Mouse (Mus musculus) c-Kit-negative CD71-positive TER-119-positive erythroid progenitor cells, embryonic 14.5 days (primary cell): Measurements from ENCODE around the gene Olfr462.

ENCODE experiments used
- DNase-seq: peaks from one replicate; pipeline ENCODE4 v3.0.0-alpha.2; 2013; ENCODE audit warnings: low read depth, low spot score

The Olfr462 gene

DNA sequence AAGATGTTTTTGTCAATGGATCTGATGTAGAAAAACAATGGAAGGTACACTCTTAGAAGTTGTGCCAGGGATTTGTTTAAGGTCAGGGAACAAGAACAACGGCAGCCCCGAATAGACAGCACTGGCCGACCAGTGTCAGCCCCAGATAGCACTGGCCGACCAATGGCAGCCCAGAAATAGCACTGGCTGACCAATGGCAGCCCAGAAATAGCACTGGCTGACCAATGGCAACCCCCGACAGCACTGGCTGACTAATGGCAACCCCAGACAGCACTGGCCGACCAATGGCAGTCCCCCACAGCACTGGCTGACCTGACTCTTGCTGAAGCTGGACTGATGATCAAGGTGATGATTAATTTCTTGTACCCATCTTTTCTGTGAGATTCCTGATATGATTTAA is 44.2 kb downstream of the Olfr462 start:
- no peak for DNase-seq

GRCm38 (mm10) chr11:87846968-87847600 is 45.0 kb downstream of the Olfr462 start:
- no peak for DNase-seq

DNA sequence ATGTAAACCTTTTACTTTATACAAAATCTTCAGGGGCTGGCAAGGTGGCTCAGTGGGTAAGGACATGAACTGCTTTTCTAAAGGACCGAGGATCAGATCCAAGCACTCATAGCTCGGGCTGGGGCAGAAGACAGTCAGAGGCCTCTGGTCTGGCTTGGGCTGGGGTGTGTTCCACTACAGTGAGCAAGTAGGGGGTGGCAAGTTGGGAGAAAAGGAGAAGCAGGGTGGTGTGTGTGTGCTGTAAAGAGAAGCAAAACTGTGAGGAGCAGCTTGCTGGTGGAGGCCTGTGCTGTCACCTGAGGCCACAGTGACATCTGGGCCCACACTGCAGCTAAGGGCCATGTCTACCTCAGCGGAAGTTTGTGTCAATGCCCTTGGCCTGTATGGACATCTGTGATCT is 50.6 kb downstream of the Olfr462 start:
- no peak for DNase-seq

DNA sequence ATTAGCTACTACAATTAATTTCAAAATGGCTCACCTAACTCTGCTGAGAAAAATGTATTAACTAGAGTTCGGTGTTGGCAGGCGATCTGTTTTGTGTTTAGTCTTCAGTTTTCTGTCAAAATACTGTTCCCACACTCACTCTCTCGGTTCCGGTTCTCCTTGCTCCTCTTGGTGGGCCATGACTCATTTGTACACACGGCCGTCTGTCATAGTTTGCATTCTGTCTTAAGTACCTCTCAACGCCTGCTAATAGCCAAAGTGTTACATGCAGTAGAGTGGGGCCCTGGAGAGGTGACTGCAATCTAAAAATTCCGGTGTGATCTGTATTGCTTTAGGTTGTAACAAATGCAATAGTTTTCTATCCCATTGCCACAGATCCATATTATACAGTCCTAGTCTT is 51.4 kb downstream of the Olfr462 start:
- no peak for DNase-seq
